In genomic region chr5:63936740-63937139, GRCm38 (mm10) we compare ENCODE assay signal across 9 mouse cellular contexts. TPM values are rescaled to one million over a fixed set of nuclear protein-coding genes. Genes with fewer than 3 reads are reported as not detected.
DNase-seq lines count a peak whose midpoint lies in the region; ATAC-seq lines count a peak whose summit lies in the region.
"Had no signal": no experiment of that assay in that cellular context is flagged by ENCODE, and none has a peak within 500 bp of the region (broad histone marks: within the 10 kb centered on the region; RNA-seq: fewer than 3 reads in every experiment).

No protein-coding gene starts in this region.

- 63% methylated on average over 6 of the region's 6 CpGs for whole genome bisulfite sequencing in hindbrain, embryonic 10.5 days
- WGBS in hindbrain, embryonic 16.5 days, result 52% methylated on average over 6 of the region's 6 CpGs
- WGBS in liver, embryonic 13.5 days (ENCODE audit: insufficient replicate concordance), result 50% methylated on average over 6 of the region's 6 CpGs

- ATAC-seq in hindbrain, embryonic 16.5 days, result no peak
- ATAC-seq in liver, embryonic 13.5 days (ENCODE audit: low read depth), result peak; percentile 90

- H3K9me3 ChIP-seq in hindbrain, embryonic 10.5 days, result no peaks in the 10 kb centered on the region
- H3K9me3 ChIP-seq in hindbrain, embryonic 16.5 days (ENCODE audit: control insufficient read depth, low read length), result no peaks in the 10 kb centered on the region
- H3K9me3 ChIP-seq in liver, embryonic 13.5 days (replicated peaks), result no peaks in the 10 kb centered on the region
- H3K9me3 ChIP-seq: neural tube, embryonic 12.5 days had no signal

- 0 out of 2 replicates have a peak overlapping the region, but pooled peaks have one; percentile 29 for H3K27ac ChIP-seq in hindbrain, embryonic 10.5 days
- H3K27ac ChIP-seq in hindbrain, embryonic 16.5 days (ENCODE audit: low read depth, low read length), result no peak overlapping the region
- peak overlapping the region; percentile 55 for H3K27ac ChIP-seq in liver, embryonic 13.5 days
- H3K27ac ChIP-seq: neural tube, embryonic 12.5 days had no signal

- no peak overlapping the region for H3K4me2 ChIP-seq in hindbrain, embryonic 16.5 days (ENCODE audit: low read length)
- peak overlapping the region; percentile 19; the same call in 1 of the 2 replicates for H3K4me2 ChIP-seq in liver, embryonic 13.5 days
- H3K4me2 ChIP-seq: neural tube, embryonic 12.5 days had no signal

- H3K36me3 ChIP-seq in hindbrain, embryonic 10.5 days, result peaks cover 26% of the 10 kb centered on the region
- no peaks in the 10 kb centered on the region for H3K36me3 ChIP-seq in hindbrain, embryonic 16.5 days (ENCODE audit: control insufficient read depth, insufficient read depth, low read length)
- H3K36me3 ChIP-seq in liver, embryonic 13.5 days, result peaks cover 3% of the 10 kb centered on the region; the same call in 1 of the 2 replicates
- H3K36me3 ChIP-seq: neural tube, embryonic 12.5 days had no signal

- no peak overlapping the region for H3K4me3 ChIP-seq in hindbrain, embryonic 10.5 days
- no peak overlapping the region for H3K4me3 ChIP-seq in hindbrain, embryonic 16.5 days (ENCODE audit: low read length)
- H3K4me3 ChIP-seq in liver, embryonic 13.5 days (replicated peaks), result no peak overlapping the region
- H3K4me3 ChIP-seq: neural tube, embryonic 12.5 days had no signal

- H3K4me1 ChIP-seq in hindbrain, embryonic 10.5 days (replicated peaks), result peaks cover 12% of the 10 kb centered on the region
- H3K4me1 ChIP-seq in hindbrain, embryonic 16.5 days (ENCODE audit: control insufficient read depth, insufficient read depth, low read depth, low read length), result no peaks in the 10 kb centered on the region
- peaks cover 36% of the 10 kb centered on the region for H3K4me1 ChIP-seq in liver, embryonic 13.5 days (replicated peaks)

- H3K27me3 ChIP-seq in hindbrain, embryonic 10.5 days (ENCODE audit: insufficient read depth, poor library complexity, severe bottlenecking), result no peaks in the 10 kb centered on the region
- no peaks in the 10 kb centered on the region for H3K27me3 ChIP-seq in hindbrain, embryonic 16.5 days (replicated peaks; ENCODE audit: control insufficient read depth, insufficient read depth, low read length)
- H3K27me3 ChIP-seq in liver, embryonic 13.5 days, result no peaks in the 10 kb centered on the region
- H3K27me3 ChIP-seq: neural tube, embryonic 12.5 days had no signal

- DNase-seq in hindbrain, embryonic 10.5 days (ENCODE audit: low spot score), result no peak
- peak; percentile 49 to 59 for DNase-seq in cerebellum, postnatal 36 days
- peak; percentile 3 for DNase-seq in liver, embryonic 13.5 days
- peak; percentile 38 for DNase-seq in urinary bladder, adult 2 months (ENCODE audit: low spot score)
- DNase-seq in right cerebral cortex, postnatal 4 days, result no peak
- DNase-seq in spleen, postnatal 14 days (ENCODE audit: low spot score in 2 of 2), result no peak
- DNase-seq in heart, adult 9 months (ENCODE audit: low spot score in 2 of 2), result no peak

- H3K9ac ChIP-seq in hindbrain, embryonic 16.5 days (ENCODE audit: low read depth, low read length), result no peak overlapping the region
- H3K9ac ChIP-seq in liver, embryonic 13.5 days, result no peak overlapping the region
- H3K9ac ChIP-seq: neural tube, embryonic 12.5 days had no signal

RNA-seq across cellular contexts. Expression of gene Rell1, which starts 32.0 kb away (rescaled TPM):
- polyA plus RNA-seq in hindbrain, embryonic 10.5 days (2016; fragmentation: Nextera tagmentation; extraction: Ambion mirVana), result 11.5 and 15.1 TPM in 2 replicates
- polyA plus RNA-seq in hindbrain, embryonic 16.5 days (2015; fragmentation: Nextera tagmentation; extraction: Ambion mirVana), result 8.8 and 9.4 TPM in 2 replicates
- 7.0 and 9.1 TPM in 2 replicates for polyA plus RNA-seq in liver, embryonic 13.5 days (2015; fragmentation: Nextera tagmentation; extraction: Ambion mirVana)
- polyA plus RNA-seq in urinary bladder, adult 2 months (2012; rRNA removed), result 21.4 and 24.1 TPM in 2 replicates

Comparison
In these comparisons a context has a peak if more than half of its experiments do, and no peak if none do; other contexts are left out.
1. DNase-seq: peak in cerebellum, postnatal 36 days (2 of 2), liver, embryonic 13.5 days (single experiment) and urinary bladder, adult 2 months (single experiment); none in hindbrain, embryonic 10.5 days (single experiment), right cerebral cortex, postnatal 4 days (single experiment), spleen, postnatal 14 days (0 of 2) and heart, adult 9 months (0 of 2).